Mouse (Mus musculus) erythroblast, embryonic 14.5 days (primary cell): ENCODE measurements around the gene Cemip.

ENCODE experiments used
- GATA1 ChIP-seq: IDR thresholded peaks from 2 replicates; pipeline ENCODE4 v1.6.1; 2012; ENCODE audit warnings: low read length, inconsistent platforms, mixed read lengths
- TAL1 ChIP-seq: IDR thresholded peaks from 3 replicates; pipeline ENCODE4 v1.6.1; 2012; ENCODE audit warnings: low read length, inconsistent platforms, mixed read lengths

DNA sequence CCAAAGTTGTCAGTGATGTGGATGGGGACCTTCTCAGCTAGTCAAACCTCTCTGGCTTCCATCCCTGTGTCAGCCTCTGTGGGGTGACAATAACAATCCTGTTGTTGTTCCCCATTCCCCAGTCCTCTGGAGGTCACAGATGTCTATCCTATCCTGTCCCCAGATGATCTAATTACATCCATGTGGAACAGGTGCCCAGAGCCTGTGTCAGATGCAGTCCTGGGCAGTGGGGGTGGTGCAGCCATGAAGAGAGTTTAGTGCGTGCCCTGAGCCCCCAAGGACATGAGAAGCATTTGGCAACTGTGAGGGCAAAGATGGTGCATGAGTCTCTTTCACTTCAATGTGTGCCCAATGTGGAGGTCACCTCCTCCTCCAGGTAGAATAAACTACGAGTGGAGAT lies 100.6 kb downstream of the Cemip start:
- TF ChIP-seq TAL1 (no peak), GATA1 (no peak)
